Mouse (Mus musculus) liver, postnatal 0 days (tissue): ENCODE measurements around the gene Gm5127. TPM values are rescaled to one million over a fixed set of nuclear protein-coding genes. Genes with fewer than 3 reads are reported as not detected.

Source experiments
- ATAC-seq: fragments of 200-750 bp; cut with Nextera tagmentation; 2 replicates; pipeline ENCODE4 v1.8.0; 2017; ENCODE audit warnings: mild to moderate bottlenecking, moderate library complexity
- DNase-seq: peaks from one replicate; pipeline ENCODE4 v3.0.0-alpha.2; 2016
- H3K27ac ChIP-seq: fragments of 300-500 bp; sonication (generic); 2 replicates; pipeline ENCODE4 v1.5.1; 2014; ENCODE audit warnings: antibody characterized with exemption, moderate library complexity, mild to moderate bottlenecking, low read depth
- H3K27me3 ChIP-seq: fragments of 300-500 bp; sonication (generic); 2 replicates; pipeline ENCODE4 v1.6.1; 2014; ENCODE audit warnings: low read length, control low read depth, mixed read lengths; ENCODE audit not compliant: insufficient read depth
- H3K36me3 ChIP-seq: fragments of 300-500 bp; sonication (generic); replicated peaks from 2 replicates; pipeline ENCODE4 v1.6.1; 2014; ENCODE audit warnings: mild to moderate bottlenecking, control low read depth, low read length, moderate library complexity, mixed read lengths; ENCODE audit not compliant: insufficient read depth
- H3K4me1 ChIP-seq: fragments of 300-500 bp; sonication (generic); 2 replicates; pipeline ENCODE4 v1.6.1; 2014; ENCODE audit warnings: antibody characterized with exemption, mild to moderate bottlenecking, control low read depth; ENCODE audit not compliant: insufficient read depth
- H3K4me2 ChIP-seq: fragments of 300-500 bp; sonication (generic); 2 replicates; pipeline ENCODE4 v1.6.1; 2014; ENCODE audit warnings: low read depth, mild to moderate bottlenecking, low read length, moderate library complexity, mixed read lengths
- H3K4me3 ChIP-seq: fragments of 300-500 bp; sonication (generic); 2 replicates; pipeline ENCODE4 v1.5.1; 2014; ENCODE audit warnings: low read depth, low read length
- H3K9ac ChIP-seq: fragments of 300-500 bp; sonication (generic); replicated peaks from 2 replicates; pipeline ENCODE4 v1.6.1; 2014; ENCODE audit warnings: mild to moderate bottlenecking, moderate library complexity
- H3K9me3 ChIP-seq: fragments of 300-500 bp; sonication (generic); 2 replicates; pipeline ENCODE4 v1.6.1; 2016; ENCODE audit warnings: mild to moderate bottlenecking, control low read depth, low read length, mixed read lengths
- CTCF ChIP-seq: sonication (generic); IDR thresholded peaks from 2 replicates; pipeline ENCODE4 v1.5.1; 2016; ENCODE audit warnings: antibody characterized with exemption, low read depth
- EP300 ChIP-seq: IDR thresholded peaks from 2 replicates; pipeline ENCODE4 v1.6.1; 2016; ENCODE audit warnings: antibody characterized with exemption, low read depth, mild to moderate bottlenecking
- WGBS: fragments of 180-500 bp; shearing (Covaris S2); extraction: QIAGEN DNeasy Blood & Tissue Kit; methylation state at CpG from one replicate; pipeline ENCODE4 v1.1.7; 2014; ENCODE audit not compliant: insufficient replicate concordance; 5-methylcytosine and 5-hydroxymethylcytosine counted together
- polyA plus RNA-seq: library from polyadenylated mRNA; unstranded; fragments of >200 nt; fragmentation: Nextera tagmentation; extraction: Ambion mirVana; gene quantifications from 2 replicates; pipeline ENCODE4 v1.2.1, GENCODE M21; 2015

The Gm5127 gene
- polyA plus RNA-seq, 1 experiment from 2014 or later = not detected

- Histone ChIP-seq H3K9ac (no peak overlapping the region), H3K36me3 (no peaks in the 10 kb centered on the region), H3K9me3 (no peaks in the 10 kb centered on the region), H3K4me3 (no peak overlapping the region), H3K4me2 (no peak overlapping the region), H3K27me3 (no peaks in the 10 kb centered on the region), H3K27ac (no peak overlapping the region), H3K4me1 (no peaks in the 10 kb centered on the region)
- DNase-seq (no peak), ATAC-seq (no peak)
- no peak for TF ChIP-seq CTCF
- no peak for TF ChIP-seq EP300
- 71% methylated on average over 1 of the region's 1 CpGs for WGBS
These were observed 12.9 kb downstream of the Gm5127 start for GRCm38 (mm10) chrX:106595904-106596303.

- Histone ChIP-seq H3K27ac (no peak overlapping the region), H3K4me3 (no peak overlapping the region), H3K9ac (no peak overlapping the region), H3K36me3 (no peaks in the 10 kb centered on the region), H3K4me1 (no peaks in the 10 kb centered on the region), H3K4me2 (peak overlapping the region; percentile 40), H3K9me3 (no peaks in the 10 kb centered on the region), H3K27me3 (no peaks in the 10 kb centered on the region)
- whole genome bisulfite sequencing = 22% methylated on average over 9 of the region's 9 CpGs
- ATAC-seq = no peak
- TF ChIP-seq EP300 = no peak
- TF ChIP-seq CTCF = no peak
- no peak for DNase-seq
These were observed 19.7 kb downstream of the Gm5127 start for GRCm38 (mm10) chrX:106602574-106603258.

GRCm38 (mm10) chrX:106603386-106603785 lies 20.4 kb downstream of the Gm5127 start, which contains the start of gene Cysltr1:
TSS of gene Cysltr1 (minus strand) at chrX:106603679.
- Histone ChIP-seq H3K9ac (no peak within 1 kb of the TSS), H3K36me3 (no peaks in the 10 kb centered on the region), H3K9me3 (no peaks in the 10 kb centered on the region), H3K4me3 (no peak within 1 kb of the TSS), H3K4me2 (peak within 1 kb of the TSS; percentile 40), H3K27me3 (no peaks in the 10 kb centered on the region), H3K27ac (no peak within 1 kb of the TSS), H3K4me1 (no peaks in the 10 kb centered on the region)
- WGBS = 19% methylated on average over 6 of the region's 6 CpGs
- DNase-seq (no peak), ATAC-seq (no peak)
- no peak for TF ChIP-seq CTCF
- no peak for TF ChIP-seq EP300

- WGBS = 48% methylated on average over 1 of the region's 1 CpGs
- no peak for TF ChIP-seq CTCF
- no peak for TF ChIP-seq EP300
These were observed 39.5 kb downstream of the Gm5127 start for GRCm38 (mm10) chrX:106622512-106622911.

GRCm38 (mm10) chrX:106623667-106624066 lies 40.7 kb downstream of the Gm5127 start:
- Histone ChIP-seq H3K27me3 (no peaks in the 10 kb centered on the region), H3K4me3 (no peak overlapping the region), H3K4me2 (no peak overlapping the region), H3K4me1 (no peaks in the 10 kb centered on the region), H3K27ac (no peak overlapping the region), H3K9me3 (no peaks in the 10 kb centered on the region), H3K9ac (no peak overlapping the region), H3K36me3 (no peaks in the 10 kb centered on the region)
- ATAC-seq (no peak), DNase-seq (no peak)
- TF ChIP-seq EP300 (no peak), CTCF (no peak)
- WGBS = 31% methylated on average over 3 of the region's 3 CpGs

More at GRCm38 (mm10) chrX:106622512-106622911, 39.5 kb downstream of the Gm5127 start:
- Histone ChIP-seq H3K27ac (no peak overlapping the region), H3K27me3 (no peaks in the 10 kb centered on the region), H3K4me3 (no peak overlapping the region), H3K4me2 (no peak overlapping the region), H3K36me3 (no peaks in the 10 kb centered on the region), H3K4me1 (no peaks in the 10 kb centered on the region), H3K9ac (no peak overlapping the region), H3K9me3 (no peaks in the 10 kb centered on the region)
- ATAC-seq (no peak), DNase-seq (no peak)

- no peaks in the 10 kb centered on the region for H3K9me3 ChIP-seq
- WGBS = 44% methylated on average over 1 of the region's 1 CpGs
- H3K27me3 ChIP-seq = no peaks in the 10 kb centered on the region
- H3K36me3 ChIP-seq = no peaks in the 10 kb centered on the region
- no peak for DNase-seq
- no peak for ATAC-seq
- no peaks in the 10 kb centered on the region for H3K4me1 ChIP-seq
- H3K4me3 ChIP-seq = no peak overlapping the region
- H3K27ac ChIP-seq = no peak overlapping the region
- no peak for TF ChIP-seq CTCF
- TF ChIP-seq EP300 = no peak
- H3K9ac ChIP-seq = no peak overlapping the region
- H3K4me2 ChIP-seq = no peak overlapping the region
These were observed 45.5 kb downstream of the Gm5127 start for GRCm38 (mm10) chrX:106628514-106628913.
